ENCODE assay signal across 22 mouse cellular contexts in genomic region chr19:32393758-32394450, GRCm38 (mm10). TPM values are rescaled to one million over a fixed set of nuclear protein-coding genes. Genes with fewer than 3 reads are reported as not detected.
DNase-seq lines count a peak whose midpoint lies in the region; ATAC-seq and TF ChIP-seq lines count a peak whose summit lies in the region.
"Had no signal": no experiment of that assay in that cellular context is flagged by ENCODE, and none has a peak within 500 bp of the region (broad histone marks: within the 10 kb centered on the region; RNA-seq: fewer than 3 reads in every experiment).

No protein-coding gene starts in this region.

- no peak overlapping the region for H3K9ac ChIP-seq in heart, embryonic 12.5 days
- H3K9ac ChIP-seq in liver, embryonic 14.5 days (replicated peaks) = no peak overlapping the region; the same call in 1 of the 2 replicates
- H3K9ac ChIP-seq in liver, embryonic 11.5 days (ENCODE audit: low read depth, low read length) = no peak overlapping the region
- no peak overlapping the region for H3K9ac ChIP-seq in ES-Bruce4 (ENCODE audit: low read depth, poor library complexity, severe bottlenecking)
- H3K9ac ChIP-seq: forebrain, postnatal 0 days; heart, embryonic 13.5 days; hindbrain, embryonic 15.5 days had no signal

- H3K36me3 ChIP-seq in heart, embryonic 10.5 days = peaks cover 8% of the 10 kb centered on the region; the same call in 1 of the 2 replicates
- H3K36me3 ChIP-seq in heart, embryonic 12.5 days = peaks cover 3% of the 10 kb centered on the region
- no peaks in the 10 kb centered on the region for H3K36me3 ChIP-seq in liver, embryonic 14.5 days (replicated peaks; ENCODE audit: control insufficient read depth, insufficient read depth, low read depth)
- no peaks in the 10 kb centered on the region for H3K36me3 ChIP-seq in liver, embryonic 11.5 days (ENCODE audit: control insufficient read depth, insufficient read depth, low read length)
- H3K36me3 ChIP-seq in ES-Bruce4 (ENCODE audit: control insufficient read depth, insufficient read depth, low read length, poor library complexity, severe bottlenecking) = no peaks in the 10 kb centered on the region
- peaks cover 9% of the 10 kb centered on the region for H3K36me3 ChIP-seq in embryonic facial prominence, embryonic 10.5 days (replicated peaks)
- H3K36me3 ChIP-seq: hindbrain, embryonic 15.5 days had no signal

- H3K9me3 ChIP-seq in heart, embryonic 10.5 days = no peaks in the 10 kb centered on the region
- no peaks in the 10 kb centered on the region for H3K9me3 ChIP-seq in heart, embryonic 12.5 days (replicated peaks)
- H3K9me3 ChIP-seq in liver, embryonic 14.5 days (ENCODE audit: control insufficient read depth, low read length) = no peaks in the 10 kb centered on the region
- H3K9me3 ChIP-seq in liver, embryonic 11.5 days (ENCODE audit: control insufficient read depth, low read length) = no peaks in the 10 kb centered on the region; the same call in 1 of the 2 replicates
- no peaks in the 10 kb centered on the region for H3K9me3 ChIP-seq in ES-Bruce4 (replicated peaks; ENCODE audit: control insufficient read depth, insufficient read depth, low read length, poor library complexity, severe bottlenecking)
- peaks cover 4% of the 10 kb centered on the region for H3K9me3 ChIP-seq in embryonic facial prominence, embryonic 10.5 days
- H3K9me3 ChIP-seq: heart, embryonic 13.5 days; hindbrain, embryonic 15.5 days had no signal

- no peak for TF ChIP-seq EP300 in liver, embryonic 14.5 days (IDR thresholded peaks at IDR 0.05; ENCODE audit: low read depth)
- TF ChIP-seq EP300 in ES-Bruce4 (IDR thresholded peaks at IDR 0.05; ENCODE audit: insufficient read depth, low read depth, low read length) = no peak

- H3K27me3 ChIP-seq in heart, embryonic 10.5 days (ENCODE audit: insufficient read depth, poor library complexity, severe bottlenecking) = no peaks in the 10 kb centered on the region
- no peaks in the 10 kb centered on the region for H3K27me3 ChIP-seq in heart, embryonic 12.5 days (replicated peaks)
- no peaks in the 10 kb centered on the region; the same call in 1 of the 2 replicates for H3K27me3 ChIP-seq in liver, embryonic 14.5 days (ENCODE audit: control insufficient read depth, insufficient read depth, low read length)
- no peaks in the 10 kb centered on the region for H3K27me3 ChIP-seq in liver, embryonic 11.5 days (replicated peaks; ENCODE audit: control insufficient read depth, insufficient read depth, low read length)
- no peaks in the 10 kb centered on the region for H3K27me3 ChIP-seq in ES-Bruce4 (ENCODE audit: control insufficient read depth, insufficient read depth, low read length, poor library complexity, severe bottlenecking)
- no peaks in the 10 kb centered on the region for H3K27me3 ChIP-seq in embryonic facial prominence, embryonic 10.5 days (replicated peaks; ENCODE audit: low read depth, poor library complexity, severe bottlenecking)
- H3K27me3 ChIP-seq: heart, embryonic 13.5 days; hindbrain, embryonic 15.5 days had no signal

- ATAC-seq in heart, embryonic 12.5 days (ENCODE audit: insufficient number of reproducible peaks, low FRiP score) = no peak
- no peak for ATAC-seq in liver, embryonic 14.5 days (ENCODE audit: insufficient read depth)
- no peak for ATAC-seq in liver, embryonic 11.5 days (replicated peaks; ENCODE audit: low FRiP score)
- ATAC-seq: activated CD4-positive, CD25-positive, alpha-beta regulatory T cell, adult 4 months; forebrain, postnatal 0 days had no signal

- TF ChIP-seq POLR2A in ES-Bruce4 (IDR thresholded peaks at IDR 0.05; ENCODE audit: insufficient read depth, low read length) = no peak

- peak; percentile 32 for TF ChIP-seq CTCF in liver, embryonic 14.5 days (IDR thresholded peaks at IDR 0.05; ENCODE audit: low read depth)
- peak; percentile 30 for TF ChIP-seq CTCF in ES-Bruce4 (IDR thresholded peaks at IDR 0.05; ENCODE audit: low read depth, low read length)

- peaks cover 8% of the 10 kb centered on the region for H3K4me1 ChIP-seq in heart, embryonic 10.5 days
- peaks cover 7% of the 10 kb centered on the region for H3K4me1 ChIP-seq in heart, embryonic 12.5 days (replicated peaks)
- peaks cover 0 to 8% of the 10 kb centered on the region in 2 experiments; a peak in 1 of 4 replicates for H3K4me1 ChIP-seq in liver, embryonic 14.5 days (replicated peaks; ENCODE audit: control insufficient read depth in 2 of 2, insufficient read depth in 2 of 2, low read length in 1 of 2)
- peaks cover 8% of the 10 kb centered on the region for H3K4me1 ChIP-seq in liver, embryonic 11.5 days (replicated peaks; ENCODE audit: control insufficient read depth, insufficient read depth, low read length)
- no peaks in the 10 kb centered on the region for H3K4me1 ChIP-seq in ES-Bruce4 (ENCODE audit: control insufficient read depth, insufficient read depth, low read length)
- H3K4me1 ChIP-seq in embryonic facial prominence, embryonic 10.5 days = peaks cover 11% of the 10 kb centered on the region

- no peak overlapping the region for H3K4me3 ChIP-seq in heart, embryonic 10.5 days
- no peak overlapping the region for H3K4me3 ChIP-seq in heart, embryonic 12.5 days
- H3K4me3 ChIP-seq in liver, embryonic 14.5 days (ENCODE audit: insufficient read depth in 1 of 2, low read depth in 2 of 2, low read length in 2 of 2) = no peak overlapping the region
- no peak overlapping the region for H3K4me3 ChIP-seq in liver, embryonic 11.5 days (ENCODE audit: low read depth, low read length)
- no peak overlapping the region for H3K4me3 ChIP-seq in ES-Bruce4 (ENCODE audit: low read depth, low read length)
- no peak overlapping the region for H3K4me3 ChIP-seq in embryonic facial prominence, embryonic 10.5 days
- H3K4me3 ChIP-seq: forebrain, embryonic 10.5 days; heart, embryonic 13.5 days; hindbrain, embryonic 15.5 days had no signal

- intact Hi-C loops in left cerebral cortex, postnatal 10 days (cut with DNase I) = no loop called here

- H3K27ac ChIP-seq in heart, embryonic 10.5 days = no peak overlapping the region
- H3K27ac ChIP-seq in heart, embryonic 12.5 days (ENCODE audit: poor library complexity, severe bottlenecking) = no peak overlapping the region
- H3K27ac ChIP-seq in liver, embryonic 14.5 days = no peak overlapping the region
- no peak overlapping the region for H3K27ac ChIP-seq in liver, embryonic 11.5 days (ENCODE audit: low read depth, low read length)
- no peak overlapping the region for H3K27ac ChIP-seq in ES-Bruce4 (ENCODE audit: insufficient read depth, low read length)
- no peak overlapping the region for H3K27ac ChIP-seq in embryonic facial prominence, embryonic 10.5 days (replicated peaks)
- H3K27ac ChIP-seq: forebrain, embryonic 10.5 days; heart, embryonic 13.5 days; hindbrain, embryonic 15.5 days had no signal

- 70% methylated on average over 8 of the region's 8 CpGs for WGBS in heart, embryonic 10.5 days
- 57% methylated on average over 8 of the region's 8 CpGs for WGBS in heart, embryonic 12.5 days
- 70% methylated on average over 8 of the region's 8 CpGs for WGBS in liver, embryonic 14.5 days (ENCODE audit: insufficient replicate concordance)
- 83% methylated on average over 8 of the region's 8 CpGs for WGBS in liver, embryonic 11.5 days
- WGBS in embryonic facial prominence, embryonic 10.5 days = 91% methylated on average over 8 of the region's 8 CpGs

- no peak overlapping the region for H3K4me2 ChIP-seq in heart, embryonic 12.5 days
- H3K4me2 ChIP-seq in liver, embryonic 14.5 days (ENCODE audit: low read depth) = no peak overlapping the region
- H3K4me2 ChIP-seq in liver, embryonic 11.5 days = no peak overlapping the region
- H3K4me2 ChIP-seq: heart, embryonic 13.5 days; hindbrain, embryonic 15.5 days had no signal

- DNase-seq in heart, embryonic 10.5 days (ENCODE audit: low spot score) = peak; percentile 42
- no peak for DNase-seq in liver, embryonic 14.5 days (ENCODE audit: low read depth in 3 of 3, low spot score in 3 of 3)
- no peak for DNase-seq in liver, embryonic 11.5 days (ENCODE audit: low spot score)
- peak; percentile 2 for DNase-seq in embryonic facial prominence, embryonic 10.5 days (ENCODE audit: low spot score)
- no peak for DNase-seq in left cerebral cortex, postnatal 10 days (ENCODE audit: extremely low spot score in 1 of 2, low spot score in 2 of 2)
- DNase-seq in thymus, postnatal 10 days (ENCODE audit: low spot score in 2 of 2) = no peak
- DNase-seq: adrenal gland, postnatal 14 days; cerebellum, adult 11-12 months; cerebellum, postnatal 25 days; embryo, embryonic 11 days; forebrain, postnatal 0 days; heart, postnatal 4 days; kidney, postnatal 4 days; lung, postnatal 14 days; right cerebral cortex, postnatal 25 days; thymus, adult 18-20 months had no signal

RNA-seq across cellular contexts. Expression of gene Sgms1, which starts 4.4 kb away (rescaled TPM):
- 41.5 and 45.9 TPM in 2 replicates for polyA plus RNA-seq in heart, embryonic 10.5 days (2016; fragmentation: Nextera tagmentation; extraction: Ambion mirVana)
- polyA plus RNA-seq in heart, embryonic 12.5 days (2016; fragmentation: Nextera tagmentation; extraction: Ambion mirVana) = 45.0 and 49.9 TPM in 2 replicates
- polyA plus RNA-seq in liver, embryonic 14.5 days (2012; rRNA removed) = 11.0 and 17.3 TPM in 2 replicates
- 19.2 and 21.7 TPM in 2 replicates for polyA plus RNA-seq in liver, embryonic 14.5 days (2014; fragmentation: Nextera tagmentation; extraction: Ambion mirVana)
- polyA plus RNA-seq in liver, embryonic 11.5 days (2014; fragmentation: Nextera tagmentation; extraction: Ambion mirVana) = 31.4 and 32.0 TPM in 2 replicates
- polyA plus RNA-seq in ES-Bruce4 (2011; ENCODE audit: insufficient read depth, insufficient read length, low read depth, missing spikeins) = 58.9 and 69.7 TPM in 2 replicates
- 15.2 and 16.6 TPM in 2 replicates for polyA plus RNA-seq in embryonic facial prominence, embryonic 10.5 days (2016; fragmentation: Nextera tagmentation; extraction: Ambion mirVana)
- 10 to 100 TPM; 30.5 to 37.3 TPM for total RNA-seq in left cerebral cortex, postnatal 10 days (2021)

Comparison
In these comparisons a context has a peak if more than half of its experiments do, and no peak if none do; other contexts are left out.
1. DNase-seq: peak in heart, embryonic 10.5 days (single experiment) and embryonic facial prominence, embryonic 10.5 days (single experiment); none in liver, embryonic 14.5 days (0 of 3), liver, embryonic 11.5 days (single experiment), left cerebral cortex, postnatal 10 days (0 of 2) and thymus, postnatal 10 days (0 of 2).